Mouse (Mus musculus): ENCODE data around the gene Hnrnph3. TPM values are rescaled to one million over a fixed set of nuclear protein-coding genes. Genes with fewer than 3 reads are reported as not detected.

Gene Hnrnph3
- polyA plus RNA-seq, 1 experiment, result 18.1 TPM

- Histone ChIP-seq H3ac (ENCODE audit: control insufficient read depth, insufficient read length) (no peak overlapping the region), H3K4me3 (no peak overlapping the region), H3K79me2 (ENCODE audit: control insufficient read depth, insufficient read depth) (no peaks in the 10 kb centered on the region), H3K4me2 (ENCODE audit: low read depth) (no peak overlapping the region), H3K27me3 (ENCODE audit: control insufficient read depth, insufficient read depth, insufficient read length) (no peaks in the 10 kb centered on the region), H3K36me3 (ENCODE audit: control insufficient read depth, insufficient read depth) (no peaks in the 10 kb centered on the region)
- TF ChIP-seq SRF (IDR thresholded peaks at IDR 0.05; ENCODE audit: control insufficient read depth, insufficient read length, low read depth) (no peak), POLR2A (IDR thresholded peaks at IDR 0.05; ENCODE audit: insufficient read length, low read depth) (no peak), USF1 (IDR thresholded peaks at IDR 0.05; ENCODE audit: low read depth) (no peak), MAX (IDR thresholded peaks at IDR 0.05; ENCODE audit: low read depth) (no peak), MYOG (IDR thresholded peaks at IDR 0.05; ENCODE audit: control insufficient read depth in 1 of 3, insufficient read depth in 1 of 3, insufficient read length in 2 of 3, low read depth in 2 of 3) (no peak), E2F4 (IDR thresholded peaks at IDR 0.05; ENCODE audit: insufficient read depth) (no peak), REST (IDR thresholded peaks at IDR 0.05; ENCODE audit: insufficient read depth, insufficient read length) (no peak), TCF3 (IDR thresholded peaks at IDR 0.05; ENCODE audit: insufficient read length, low read depth) (no peak), TCF12 (IDR thresholded peaks at IDR 0.05; ENCODE audit: insufficient read depth, poor library complexity, severe bottlenecking) (no peak), MYOD1 (IDR thresholded peaks at IDR 0.05; ENCODE audit: control insufficient read depth in 1 of 3, insufficient read length in 2 of 3, low read depth in 2 of 3) (no peak), POLR2AphosphoS2 (IDR thresholded peaks at IDR 0.05; ENCODE audit: insufficient read length, low read depth) (no peak), CEBPB (IDR thresholded peaks at IDR 0.05; ENCODE audit: insufficient read depth, poor library complexity, severe bottlenecking) (no peak)
These were observed 29.0 kb upstream of the Hnrnph3 start for GRCm38 (mm10) chr10:63053007-63053406.

GRCm38 (mm10) chr10:63052011-63052410 lies 28.0 kb upstream of the Hnrnph3 start:
- H3ac ChIP-seq (ENCODE audit: control insufficient read depth, insufficient read length), result no peak overlapping the region
- TF ChIP-seq MYOG (IDR thresholded peaks at IDR 0.05; ENCODE audit: control insufficient read depth in 1 of 3, insufficient read depth in 1 of 3, insufficient read length in 2 of 3, low read depth in 2 of 3) (no peak), TCF12 (IDR thresholded peaks at IDR 0.05; ENCODE audit: insufficient read depth, poor library complexity, severe bottlenecking) (no peak), POLR2A (IDR thresholded peaks at IDR 0.05; ENCODE audit: insufficient read length, low read depth) (no peak), POLR2AphosphoS2 (IDR thresholded peaks at IDR 0.05; ENCODE audit: insufficient read length, low read depth) (no peak), CEBPB (IDR thresholded peaks at IDR 0.05; ENCODE audit: insufficient read depth, poor library complexity, severe bottlenecking) (no peak), USF1 (IDR thresholded peaks at IDR 0.05; ENCODE audit: low read depth) (no peak), SRF (IDR thresholded peaks at IDR 0.05; ENCODE audit: control insufficient read depth, insufficient read length, low read depth) (no peak), REST (IDR thresholded peaks at IDR 0.05; ENCODE audit: insufficient read depth, insufficient read length) (no peak), MYOD1 (IDR thresholded peaks at IDR 0.05; ENCODE audit: control insufficient read depth in 1 of 3, insufficient read length in 2 of 3, low read depth in 2 of 3) (no peak), MAX (IDR thresholded peaks at IDR 0.05; ENCODE audit: low read depth) (no peak), E2F4 (IDR thresholded peaks at IDR 0.05; ENCODE audit: insufficient read depth) (no peak), TCF3 (IDR thresholded peaks at IDR 0.05; ENCODE audit: insufficient read length, low read depth) (no peak)
- no peak overlapping the region for H3K4me2 ChIP-seq (ENCODE audit: low read depth)
- H3K36me3 ChIP-seq (ENCODE audit: control insufficient read depth, insufficient read depth), result no peaks in the 10 kb centered on the region
- no peaks in the 10 kb centered on the region for H3K27me3 ChIP-seq (ENCODE audit: control insufficient read depth, insufficient read depth, insufficient read length)
- H3K79me2 ChIP-seq (ENCODE audit: control insufficient read depth, insufficient read depth), result no peaks in the 10 kb centered on the region
- H3K4me3 ChIP-seq, result no peak overlapping the region

GRCm38 (mm10) chr10:63051267-63051666 lies 27.2 kb upstream of the Hnrnph3 start:
- H3K4me3 ChIP-seq, result no peak overlapping the region
- H3K79me2 ChIP-seq (ENCODE audit: control insufficient read depth, insufficient read depth), result no peaks in the 10 kb centered on the region
- H3K27me3 ChIP-seq (ENCODE audit: control insufficient read depth, insufficient read depth, insufficient read length), result no peaks in the 10 kb centered on the region
- TF ChIP-seq REST (IDR thresholded peaks at IDR 0.05; ENCODE audit: insufficient read depth, insufficient read length) (no peak), MYOG (IDR thresholded peaks at IDR 0.05; ENCODE audit: control insufficient read depth in 1 of 3, insufficient read depth in 1 of 3, insufficient read length in 2 of 3, low read depth in 2 of 3) (no peak), TCF12 (IDR thresholded peaks at IDR 0.05; ENCODE audit: insufficient read depth, poor library complexity, severe bottlenecking) (no peak), TCF3 (IDR thresholded peaks at IDR 0.05; ENCODE audit: insufficient read length, low read depth) (no peak)
- H3ac ChIP-seq (ENCODE audit: control insufficient read depth, insufficient read length), result no peak overlapping the region
- H3K36me3 ChIP-seq (ENCODE audit: control insufficient read depth, insufficient read depth), result no peaks in the 10 kb centered on the region
- H3K4me2 ChIP-seq (ENCODE audit: low read depth), result no peak overlapping the region

- Histone ChIP-seq H3K4me2 (ENCODE audit: low read depth) (no peak overlapping the region), H3K79me2 (ENCODE audit: control insufficient read depth, insufficient read depth) (no peaks in the 10 kb centered on the region), H3K36me3 (ENCODE audit: control insufficient read depth, insufficient read depth) (no peaks in the 10 kb centered on the region), H3K27me3 (ENCODE audit: control insufficient read depth, insufficient read depth, insufficient read length) (no peaks in the 10 kb centered on the region), H3ac (ENCODE audit: control insufficient read depth, insufficient read length) (no peak overlapping the region), H3K4me3 (no peak overlapping the region)
- TF ChIP-seq POLR2A (IDR thresholded peaks at IDR 0.05; ENCODE audit: insufficient read length, low read depth), result no peak
- TF ChIP-seq CEBPB (IDR thresholded peaks at IDR 0.05; ENCODE audit: insufficient read depth, poor library complexity, severe bottlenecking), result no peak
- TF ChIP-seq TCF12 (IDR thresholded peaks at IDR 0.05; ENCODE audit: insufficient read depth, poor library complexity, severe bottlenecking), result no peak
- no peak for TF ChIP-seq SRF (IDR thresholded peaks at IDR 0.05; ENCODE audit: control insufficient read depth, insufficient read length, low read depth)
- TF ChIP-seq MYOG (IDR thresholded peaks at IDR 0.05; ENCODE audit: control insufficient read depth in 1 of 3, insufficient read depth in 1 of 3, insufficient read length in 2 of 3, low read depth in 2 of 3), result no peak
- no peak for TF ChIP-seq MYOD1 (IDR thresholded peaks at IDR 0.05; ENCODE audit: control insufficient read depth in 1 of 3, insufficient read length in 2 of 3, low read depth in 2 of 3)
- no peak for TF ChIP-seq POLR2AphosphoS2 (IDR thresholded peaks at IDR 0.05; ENCODE audit: insufficient read length, low read depth)
- no peak for TF ChIP-seq USF1 (IDR thresholded peaks at IDR 0.05; ENCODE audit: low read depth)
- TF ChIP-seq MAX (IDR thresholded peaks at IDR 0.05; ENCODE audit: low read depth), result no peak
- no peak for TF ChIP-seq REST (IDR thresholded peaks at IDR 0.05; ENCODE audit: insufficient read depth, insufficient read length)
- no peak for TF ChIP-seq TCF3 (IDR thresholded peaks at IDR 0.05; ENCODE audit: insufficient read length, low read depth)
- no peak for TF ChIP-seq E2F4 (IDR thresholded peaks at IDR 0.05; ENCODE audit: insufficient read depth)
These were observed 25.1 kb upstream of the Hnrnph3 start for GRCm38 (mm10) chr10:63049106-63049505.

- no peak for TF ChIP-seq MYOG (IDR thresholded peaks at IDR 0.05; ENCODE audit: control insufficient read depth in 1 of 3, insufficient read depth in 1 of 3, insufficient read length in 2 of 3, low read depth in 2 of 3)
- no peak overlapping the region for H3ac ChIP-seq (ENCODE audit: control insufficient read depth, insufficient read length)
- no peak overlapping the region for H3K4me3 ChIP-seq
- H3K36me3 ChIP-seq (ENCODE audit: control insufficient read depth, insufficient read depth), result no peaks in the 10 kb centered on the region
- no peaks in the 10 kb centered on the region for H3K79me2 ChIP-seq (ENCODE audit: control insufficient read depth, insufficient read depth)
- H3K27me3 ChIP-seq (ENCODE audit: control insufficient read depth, insufficient read depth, insufficient read length), result no peaks in the 10 kb centered on the region
- H3K4me2 ChIP-seq (ENCODE audit: low read depth), result no peak overlapping the region
These were observed 23.7 kb upstream of the Hnrnph3 start for GRCm38 (mm10) chr10:63047751-63048150.

Data from myocyte (in vitro differentiated cells).